In genomic region chr9:95428277-95428676, GRCm38 (mm10) we compare ENCODE assay signal across 16 mouse cellular contexts. TPM values are rescaled to one million over a fixed set of nuclear protein-coding genes. Genes with fewer than 3 reads are reported as not detected.
"Had no signal": no experiment of that assay in that cellular context is flagged by ENCODE, and none has a peak within 500 bp of the region (broad histone marks: within the 10 kb centered on the region; RNA-seq: fewer than 3 reads in every experiment).

No protein-coding gene starts in this region.

- H3K4me1 ChIP-seq: limb, embryonic 15.5 days; liver, embryonic 12.5 days; midbrain, embryonic 10.5 days; neural tube, embryonic 12.5 days had no signal

- H3K9me3 ChIP-seq: limb, embryonic 15.5 days; liver, embryonic 12.5 days; midbrain, embryonic 10.5 days; neural tube, embryonic 12.5 days had no signal

- H3K4me3 ChIP-seq: limb, embryonic 15.5 days; liver, embryonic 12.5 days; midbrain, embryonic 10.5 days; myocyte; neural tube, embryonic 12.5 days had no signal

- H3K27ac ChIP-seq: hindbrain, postnatal 0 days; limb, embryonic 15.5 days; liver, embryonic 12.5 days; midbrain, embryonic 10.5 days; neural tube, embryonic 12.5 days had no signal

- H3K9ac ChIP-seq: limb, embryonic 15.5 days; liver, embryonic 12.5 days; neural tube, embryonic 12.5 days had no signal

- H3K36me3 ChIP-seq: limb, embryonic 15.5 days; liver, embryonic 12.5 days; midbrain, embryonic 10.5 days; neural tube, embryonic 12.5 days had no signal

- H3K27me3 ChIP-seq: limb, embryonic 15.5 days; liver, embryonic 12.5 days; neural tube, embryonic 12.5 days had no signal

- ATAC-seq: hindbrain, postnatal 0 days; liver, embryonic 12.5 days had no signal

- DNase-seq: kidney, postnatal 25 days; layer of hippocampus, adult 9-11 months; layer of hippocampus, postnatal 36 days; midbrain, embryonic 14.5 days; retina, postnatal 1 day; right cerebral cortex, postnatal 4 days; spleen, adult 18-20 months; thymus, adult 18-20 months; thymus, postnatal 14 days had no signal

- H3K4me2 ChIP-seq: limb, embryonic 15.5 days; liver, embryonic 12.5 days; neural tube, embryonic 12.5 days had no signal

RNA-seq across cellular contexts. Expression of gene Chst2, which starts 21.8 kb away (rescaled TPM):
- total RNA-seq: megakaryocyte, adult 5-6 weeks had no signal
